26 mouse cellular contexts compared by ENCODE assay signal in the genomic region with DNA sequence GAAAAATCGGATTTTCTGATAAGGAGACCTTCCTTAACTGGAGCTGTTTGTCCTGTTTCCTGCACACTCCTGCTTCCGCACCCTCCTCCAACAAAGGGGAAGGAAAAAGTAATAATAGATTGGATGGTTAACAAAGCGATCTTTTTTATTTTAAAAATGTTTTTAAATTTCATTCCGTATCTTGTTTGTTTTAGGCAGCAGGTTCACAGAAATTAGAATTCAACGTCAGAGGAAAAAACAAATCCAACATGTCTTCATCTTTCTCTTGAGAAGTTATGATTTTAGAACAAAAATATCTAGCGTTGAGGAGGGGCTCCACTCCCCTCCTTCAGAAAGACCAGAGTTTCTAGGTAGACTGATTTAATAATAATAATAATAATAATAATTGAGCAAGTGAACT. TPM values are rescaled to one million over a fixed set of nuclear protein-coding genes. Genes with fewer than 3 reads are reported as not detected.
DNase-seq lines count a peak whose midpoint lies in the region; ATAC-seq lines count a peak whose summit lies in the region.
"Had no signal": no experiment of that assay in that cellular context is flagged by ENCODE, and none has a peak within 500 bp of the region (broad histone marks: within the 10 kb centered on the region; RNA-seq: fewer than 3 reads in every experiment).

No protein-coding gene starts in this region.

- H3K27ac ChIP-seq in forebrain, embryonic 11.5 days (ENCODE audit: low read depth, low read length): no peak overlapping the region
- H3K27ac ChIP-seq in forebrain, embryonic 10.5 days: no peak overlapping the region
- H3K27ac ChIP-seq in embryonic facial prominence, embryonic 15.5 days (replicated peaks): no peak overlapping the region
- H3K27ac ChIP-seq: embryonic facial prominence, embryonic 12.5 days; forebrain, embryonic 13.5 days; forebrain, embryonic 15.5 days had no signal

- H3K4me2 ChIP-seq in forebrain, embryonic 11.5 days (ENCODE audit: low read depth, low read length, severe bottlenecking): no peak overlapping the region
- H3K4me2 ChIP-seq in embryonic facial prominence, embryonic 15.5 days (replicated peaks): no peak overlapping the region
- H3K4me2 ChIP-seq: embryonic facial prominence, embryonic 12.5 days; forebrain, embryonic 13.5 days; forebrain, embryonic 15.5 days had no signal

- peaks cover 94% of the 10 kb centered on the region for H3K27me3 ChIP-seq in forebrain, embryonic 11.5 days (ENCODE audit: control insufficient read depth, insufficient read depth, low read length)
- peaks cover 100% of the 10 kb centered on the region for H3K27me3 ChIP-seq in forebrain, embryonic 10.5 days (ENCODE audit: poor library complexity, severe bottlenecking)
- peaks cover 96% of the 10 kb centered on the region for H3K27me3 ChIP-seq in embryonic facial prominence, embryonic 15.5 days
- H3K27me3 ChIP-seq: CH12.LX had no signal

- no peaks in the 10 kb centered on the region for H3K36me3 ChIP-seq in forebrain, embryonic 11.5 days (ENCODE audit: control insufficient read depth, insufficient read depth, low read length)
- H3K36me3 ChIP-seq in forebrain, embryonic 10.5 days (replicated peaks): no peaks in the 10 kb centered on the region
- H3K36me3 ChIP-seq in embryonic facial prominence, embryonic 15.5 days: no peaks in the 10 kb centered on the region
- H3K36me3 ChIP-seq: embryonic facial prominence, embryonic 12.5 days; forebrain, embryonic 15.5 days; G1E had no signal

- 23% methylated on average over 6 of the region's 6 CpGs for WGBS in forebrain, embryonic 11.5 days
- 24% methylated on average over 6 of the region's 6 CpGs for WGBS in forebrain, embryonic 10.5 days
- WGBS in embryonic facial prominence, embryonic 15.5 days: 25% methylated on average over 6 of the region's 6 CpGs

- peak; percentile 22 for DNase-seq in forebrain, embryonic 11.5 days (ENCODE audit: low spot score)
- DNase-seq in forebrain, embryonic 10.5 days (ENCODE audit: extremely low spot score, low spot score): no peak
- DNase-seq in retina, postnatal 1 day: peak; percentile 4
- DNase-seq in retina, embryonic 14.5 days (ENCODE audit: low spot score): no peak
- no peak for DNase-seq in c-Kit-positive CD71-positive TER-119-positive erythroid progenitor cells, embryonic 14.5 days (ENCODE audit: low spot score)
- DNase-seq: adrenal gland, adult 8-10 months; adrenal gland, postnatal 14 days; adrenal gland, postnatal 36 days; B cell, adult 2 months; cerebellum, adult 11 months; cerebellum, adult 18-20 months; cerebellum, adult 8-10 months; cerebellum, adult 9-11 months; cerebellum, postnatal 14 days; cerebellum, postnatal 36 days; embryo, embryonic 11 days; forebrain, postnatal 0 days had no signal

- H3K9ac ChIP-seq in forebrain, embryonic 11.5 days (ENCODE audit: low read length): no peak overlapping the region
- no peak overlapping the region for H3K9ac ChIP-seq in embryonic facial prominence, embryonic 15.5 days
- H3K9ac ChIP-seq: embryonic facial prominence, embryonic 12.5 days; forebrain, embryonic 13.5 days; forebrain, embryonic 15.5 days; forebrain, postnatal 0 days had no signal

- no peaks in the 10 kb centered on the region for H3K9me3 ChIP-seq in forebrain, embryonic 11.5 days (ENCODE audit: control insufficient read depth, low read length)
- H3K9me3 ChIP-seq in forebrain, embryonic 10.5 days: no peaks in the 10 kb centered on the region
- H3K9me3 ChIP-seq in embryonic facial prominence, embryonic 15.5 days (replicated peaks): no peaks in the 10 kb centered on the region
- H3K9me3 ChIP-seq: embryonic facial prominence, embryonic 12.5 days; forebrain, embryonic 13.5 days; forebrain, embryonic 15.5 days had no signal

- H3K4me3 ChIP-seq in forebrain, embryonic 11.5 days (ENCODE audit: low read depth, low read length): no peak overlapping the region
- H3K4me3 ChIP-seq in forebrain, embryonic 10.5 days: no peak overlapping the region
- peak overlapping the region; percentile 43; the same call in 1 of the 2 replicates for H3K4me3 ChIP-seq in embryonic facial prominence, embryonic 15.5 days (replicated peaks)
- H3K4me3 ChIP-seq: embryonic facial prominence, embryonic 12.5 days; forebrain, embryonic 13.5 days; forebrain, embryonic 15.5 days had no signal

- H3K4me1 ChIP-seq in forebrain, embryonic 11.5 days (replicated peaks; ENCODE audit: control insufficient read depth, insufficient read depth, low read length): 0 out of 2 replicates have a peak, but pooled peaks cover 2% of the 10 kb centered on the region
- peaks cover 38% of the 10 kb centered on the region for H3K4me1 ChIP-seq in forebrain, embryonic 10.5 days
- peaks cover 34% of the 10 kb centered on the region for H3K4me1 ChIP-seq in embryonic facial prominence, embryonic 15.5 days

- ATAC-seq in forebrain, embryonic 11.5 days (replicated peaks; ENCODE audit: low FRiP score): no peak
- ATAC-seq in embryonic facial prominence, embryonic 15.5 days (ENCODE audit: insufficient number of reproducible peaks, low FRiP score, low TSS enrichment, low read depth): no peak
- ATAC-seq: activated CD4-positive, CD25-positive, alpha-beta regulatory T cell, adult 4 months; CD4-positive, CD25-positive, alpha-beta regulatory T cell, adult 4 months; forebrain, embryonic 13.5 days; forebrain, embryonic 15.5 days; forebrain, postnatal 0 days; Patski had no signal

RNA-seq across cellular contexts. Expression of a gene that starts 2.8 kb away (rescaled TPM):
- polyA plus RNA-seq in forebrain, embryonic 11.5 days (2014; fragmentation: Nextera tagmentation; extraction: Ambion mirVana): 0.08 TPM in 1 of 2 replicates, not detected in the other
- 0.05 TPM in 1 of 2 replicates, not detected in the other for polyA plus RNA-seq in forebrain, embryonic 10.5 days (2016; fragmentation: Nextera tagmentation; extraction: Ambion mirVana)
- polyA plus RNA-seq in embryonic facial prominence, embryonic 15.5 days (2015; fragmentation: Nextera tagmentation; extraction: Ambion mirVana): 1.9 and 2.1 TPM in 2 replicates
- polyA plus RNA-seq: activated CD4-positive, CD25-positive, alpha-beta regulatory T cell, adult 4 months; CD4-positive, CD25-positive, alpha-beta regulatory T cell, adult 4 months; forebrain, embryonic 13.5 days; forebrain, embryonic 15.5 days; forebrain, postnatal 0 days; G1E; Patski had no signal

RNA-seq across cellular contexts. Expression of a gene that starts 43.0 kb away (rescaled TPM):
- 10.9 and 11.6 TPM in 2 replicates for polyA plus RNA-seq in forebrain, embryonic 11.5 days (2014; fragmentation: Nextera tagmentation; extraction: Ambion mirVana)
- 10.4 and 13.8 TPM in 2 replicates for polyA plus RNA-seq in forebrain, embryonic 10.5 days (2016; fragmentation: Nextera tagmentation; extraction: Ambion mirVana)
- polyA plus RNA-seq in embryonic facial prominence, embryonic 15.5 days (2015; fragmentation: Nextera tagmentation; extraction: Ambion mirVana): 9.2 and 10.8 TPM in 2 replicates

Comparison
In these comparisons a context has a peak if more than half of its experiments do, and no peak if none do; other contexts are left out.
1. DNase-seq: peak in forebrain, embryonic 11.5 days (single experiment) and retina, postnatal 1 day (single experiment); none in forebrain, embryonic 10.5 days (single experiment), retina, embryonic 14.5 days (single experiment) and c-Kit-positive CD71-positive TER-119-positive erythroid progenitor cells, embryonic 14.5 days (single experiment).